ENCODE assay signal across 15 mouse cellular contexts in the genomic region with DNA sequence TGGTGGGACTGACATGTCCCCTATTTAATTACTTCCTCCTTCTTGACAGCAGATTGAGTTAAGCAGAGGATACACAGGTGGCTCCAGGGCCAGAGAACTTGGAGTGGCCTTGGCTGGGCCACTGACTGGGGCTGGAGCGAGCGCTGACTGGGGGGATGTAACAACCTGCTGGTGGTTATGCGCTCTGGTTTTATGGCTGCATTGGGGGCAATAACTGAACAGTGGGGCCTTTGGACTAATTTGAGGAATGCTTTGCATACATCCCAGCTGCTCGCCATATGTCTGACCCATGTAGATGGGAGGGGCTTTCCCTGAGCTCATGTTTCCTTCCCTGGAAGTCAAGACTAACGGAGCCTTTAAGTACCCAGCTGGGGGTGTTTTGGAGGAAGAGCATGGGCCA.
DNase-seq lines count a peak whose midpoint lies in the region; ATAC-seq lines count a peak whose summit lies in the region.
"Had no signal": no experiment of that assay in that cellular context is flagged by ENCODE, and none has a peak within 500 bp of the region (broad histone marks: within the 10 kb centered on the region; RNA-seq: fewer than 3 reads in every experiment).

No protein-coding gene starts in this region.

- no peak overlapping the region for H3K4me2 ChIP-seq in kidney, embryonic 15.5 days
- H3K4me2 ChIP-seq in neural tube, embryonic 12.5 days (replicated peaks): no peak overlapping the region
- no peak overlapping the region for H3K4me2 ChIP-seq in liver, embryonic 12.5 days

- H3K27me3 ChIP-seq in kidney, embryonic 15.5 days: peaks cover 17% of the 10 kb centered on the region; the same call in 1 of the 2 replicates
- H3K27me3 ChIP-seq in neural tube, embryonic 12.5 days (replicated peaks): no peaks in the 10 kb centered on the region
- H3K27me3 ChIP-seq in liver, embryonic 12.5 days (replicated peaks): no peaks in the 10 kb centered on the region

- DNase-seq in kidney, adult 9 months: no peak
- DNase-seq in embryo, embryonic 11.5 days (ENCODE audit: low read depth, low spot score): peak; percentile 43
- peak; percentile 60 for DNase-seq in hindlimb bud, embryonic 11.5 days (ENCODE audit: extremely low spot score, low read depth, low spot score)
- no peak for DNase-seq in natural killer cell, adult 2 months (ENCODE audit: low spot score in 2 of 2)
- DNase-seq: adrenal gland, postnatal 14 days; heart, postnatal 10 days; liver, postnatal 0 days; lung, postnatal 36 days; midbrain, embryonic 14.5 days; thymus, postnatal 36 days had no signal

- WGBS in kidney, embryonic 15.5 days: 51% methylated on average over 5 of the region's 5 CpGs
- WGBS in neural tube, embryonic 12.5 days: 39% methylated on average over 5 of the region's 5 CpGs
- WGBS in liver, embryonic 12.5 days (ENCODE audit: insufficient replicate concordance): 80% methylated on average over 5 of the region's 5 CpGs

- H3K36me3 ChIP-seq in kidney, embryonic 15.5 days: no peaks in the 10 kb centered on the region
- H3K36me3 ChIP-seq in neural tube, embryonic 12.5 days: no peaks in the 10 kb centered on the region
- no peaks in the 10 kb centered on the region for H3K36me3 ChIP-seq in liver, embryonic 12.5 days

- H3K4me3 ChIP-seq in kidney, embryonic 15.5 days (replicated peaks): no peak overlapping the region
- H3K4me3 ChIP-seq in neural tube, embryonic 12.5 days: no peak overlapping the region
- H3K4me3 ChIP-seq in liver, embryonic 12.5 days: no peak overlapping the region

- H3K27ac ChIP-seq in kidney, embryonic 15.5 days: no peak overlapping the region
- no peak overlapping the region for H3K27ac ChIP-seq in neural tube, embryonic 12.5 days
- H3K27ac ChIP-seq in liver, embryonic 12.5 days: no peak overlapping the region

- no peaks in the 10 kb centered on the region for H3K4me1 ChIP-seq in kidney, embryonic 15.5 days
- no peaks in the 10 kb centered on the region for H3K4me1 ChIP-seq in neural tube, embryonic 12.5 days
- no peaks in the 10 kb centered on the region for H3K4me1 ChIP-seq in liver, embryonic 12.5 days

- H3K9ac ChIP-seq in kidney, embryonic 15.5 days: no peak overlapping the region
- no peak overlapping the region for H3K9ac ChIP-seq in neural tube, embryonic 12.5 days
- no peak overlapping the region for H3K9ac ChIP-seq in liver, embryonic 12.5 days
- H3K9ac ChIP-seq: liver, postnatal 0 days had no signal

- 0 out of 2 replicates have a peak, but pooled peaks have one; percentile 36 for ATAC-seq in kidney, embryonic 15.5 days (replicated peaks; ENCODE audit: low FRiP score)
- ATAC-seq in neural tube, embryonic 12.5 days (ENCODE audit: low FRiP score, low read depth): peak; percentile 65; the same call in 1 of the 2 replicates
- ATAC-seq in liver, embryonic 12.5 days: no peak
- no peak for ATAC-seq in CD4-positive, CD25-positive, alpha-beta regulatory T cell, adult 4 months
- ATAC-seq: inflammation-experienced regulatory T-cells, adult 6 months; liver, postnatal 0 days had no signal

- no peaks in the 10 kb centered on the region for H3K9me3 ChIP-seq in kidney, embryonic 15.5 days (replicated peaks)
- H3K9me3 ChIP-seq in neural tube, embryonic 12.5 days: no peaks in the 10 kb centered on the region
- no peaks in the 10 kb centered on the region for H3K9me3 ChIP-seq in liver, embryonic 12.5 days (replicated peaks)

Comparison
In these comparisons a context has a peak if more than half of its experiments do, and no peak if none do; other contexts are left out.
1. ATAC-seq: peak in kidney, embryonic 15.5 days (single experiment) and neural tube, embryonic 12.5 days (single experiment); none in liver, embryonic 12.5 days (single experiment) and CD4-positive, CD25-positive, alpha-beta regulatory T cell, adult 4 months (single experiment).
2. DNase-seq: peak in embryo, embryonic 11.5 days (single experiment) and hindlimb bud, embryonic 11.5 days (single experiment); none in kidney, adult 9 months (single experiment) and natural killer cell, adult 2 months (0 of 2).